Mouse (Mus musculus): ENCODE results near the gene Il4i1. TPM values are rescaled to one million over a fixed set of nuclear protein-coding genes. Genes with fewer than 3 reads are reported as not detected.

The Il4i1 gene
- polyA plus RNA-seq, 1 experiment from 2014 or later, result 0.97 TPM

DNA sequence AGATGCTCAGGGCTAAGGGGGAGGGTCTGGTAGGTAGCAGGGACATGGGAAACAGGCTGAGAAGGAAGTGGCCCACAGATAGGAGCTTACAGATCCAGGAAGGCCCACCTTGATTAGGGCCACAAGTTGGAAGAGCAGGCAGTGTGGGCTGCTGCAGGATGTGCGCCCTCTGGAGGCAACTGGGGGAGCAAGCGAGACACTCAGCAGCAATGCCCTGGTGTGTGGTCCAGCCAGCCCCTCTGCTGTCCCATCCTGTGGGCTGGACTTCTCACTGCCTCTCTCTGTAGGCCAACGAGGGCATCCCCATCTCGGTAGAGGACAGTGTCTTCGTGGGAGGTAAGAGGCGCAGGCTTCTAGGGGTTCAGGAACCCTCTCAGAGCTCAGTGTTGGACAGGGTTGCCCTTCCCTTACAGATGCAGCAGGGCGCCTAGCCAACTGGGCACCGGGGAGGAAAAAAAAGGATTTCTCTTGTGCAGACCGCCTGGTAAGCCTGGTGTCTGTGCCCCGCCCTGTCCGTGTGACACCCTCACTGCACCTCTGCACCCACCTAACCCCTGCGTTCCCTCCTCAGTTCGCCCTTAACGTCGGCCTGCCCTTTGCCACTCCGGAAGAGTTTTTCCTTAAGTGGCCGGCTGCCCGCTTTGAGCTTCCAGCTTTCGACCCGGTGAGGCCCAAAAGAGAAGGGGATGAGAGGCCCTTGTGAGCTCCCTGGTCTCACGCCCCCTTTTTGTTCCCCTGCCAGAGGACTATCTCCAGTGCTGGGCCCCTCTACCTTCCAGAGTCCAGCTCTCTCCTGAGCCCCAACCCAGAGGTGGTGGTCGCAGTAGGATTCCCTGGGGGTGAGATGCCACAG lies 44.6 kb downstream of the Il4i1 start:
- no peak overlapping the region for H3K4me3 ChIP-seq (replicated peaks; ENCODE audit: low read depth, low read length)
- H3K27me3 ChIP-seq (ENCODE audit: control insufficient read depth, insufficient read depth, low read length), result no peaks in the 10 kb centered on the region
- H3K9ac ChIP-seq (replicated peaks; ENCODE audit: low read length), result no peak overlapping the region
- ATAC-seq (ENCODE audit: low FRiP score, low TSS enrichment) (peak; percentile 25; the same call in 1 of the 2 replicates), DNase-seq (peak; percentile 84)
- no peaks in the 10 kb centered on the region for H3K9me3 ChIP-seq (ENCODE audit: control insufficient read depth, low read length)
- 59% methylated on average over 22 of the region's 22 CpGs for WGBS
- peaks cover 14% of the 10 kb centered on the region for H3K4me1 ChIP-seq (ENCODE audit: control insufficient read depth, insufficient read depth, low read length)
- peaks cover 49% of the 10 kb centered on the region for H3K36me3 ChIP-seq (ENCODE audit: control insufficient read depth, insufficient read depth, low read length)
- peak overlapping the region; percentile 17; the same call in 1 of the 2 replicates for H3K4me2 ChIP-seq (ENCODE audit: low read length)
- 0 out of 2 replicates have a peak overlapping the region, but pooled peaks have one; percentile 41 for H3K27ac ChIP-seq (replicated peaks; ENCODE audit: low read depth, low read length)

DNA sequence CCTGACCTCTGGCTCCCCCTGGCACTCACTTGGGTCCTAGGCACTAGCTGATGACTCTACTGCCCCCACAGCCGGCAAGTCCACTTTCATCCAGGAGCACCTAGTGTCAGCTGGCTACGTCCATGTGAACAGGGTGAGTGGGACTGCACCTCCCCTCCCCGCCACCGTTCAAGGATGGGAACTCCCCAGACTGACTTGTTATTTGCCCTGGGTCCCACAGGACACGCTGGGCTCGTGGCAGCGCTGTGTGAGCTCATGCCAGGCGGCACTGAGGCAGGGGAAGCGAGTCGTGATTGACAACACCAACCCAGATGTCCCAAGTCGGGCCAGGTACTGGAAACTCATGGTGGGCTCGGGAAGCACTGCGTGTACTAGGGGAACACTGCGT lies 45.2 kb downstream of the Il4i1 start:
- Histone ChIP-seq H3K4me1 (ENCODE audit: control insufficient read depth, insufficient read depth, low read length) (peaks cover 17% of the 10 kb centered on the region), H3K36me3 (ENCODE audit: control insufficient read depth, insufficient read depth, low read length) (peaks cover 52% of the 10 kb centered on the region), H3K4me2 (ENCODE audit: low read length) (no peak overlapping the region), H3K9me3 (ENCODE audit: control insufficient read depth, low read length) (no peaks in the 10 kb centered on the region), H3K27ac (replicated peaks; ENCODE audit: low read depth, low read length) (no peak overlapping the region), H3K4me3 (replicated peaks; ENCODE audit: low read depth, low read length) (no peak overlapping the region), H3K9ac (replicated peaks; ENCODE audit: low read length) (no peak overlapping the region), H3K27me3 (ENCODE audit: control insufficient read depth, insufficient read depth, low read length) (no peaks in the 10 kb centered on the region)
- DNase-seq, result no peak
- 77% methylated on average over 14 of the region's 14 CpGs for WGBS
- no peak for ATAC-seq (ENCODE audit: low FRiP score, low TSS enrichment)

DNA sequence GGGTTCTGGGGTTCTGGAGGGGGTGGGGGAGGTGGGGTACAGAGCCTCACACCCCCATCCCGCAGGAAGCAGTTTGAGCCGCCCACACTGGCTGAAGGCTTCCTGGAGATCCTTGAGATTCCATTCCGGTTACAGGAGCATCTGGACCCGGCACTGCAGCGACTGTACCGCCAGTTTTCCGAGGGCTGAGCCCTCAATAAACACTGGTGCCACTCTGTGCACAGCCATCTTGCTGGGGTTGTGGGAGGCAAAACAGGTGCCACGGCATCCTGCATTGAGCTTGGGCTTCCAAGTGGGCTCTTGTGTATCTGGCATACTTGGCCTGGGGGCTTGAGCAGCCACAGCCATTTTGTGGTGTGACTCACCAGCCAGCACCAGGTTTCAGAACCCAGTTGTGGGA lies 46.2 kb downstream of the Il4i1 start:
- H3K27ac ChIP-seq (replicated peaks; ENCODE audit: low read depth, low read length), result no peak overlapping the region
- no peak overlapping the region for H3K4me2 ChIP-seq (ENCODE audit: low read length)
- no peak overlapping the region for H3K9ac ChIP-seq (replicated peaks; ENCODE audit: low read length)
- DNase-seq (no peak), ATAC-seq (ENCODE audit: low FRiP score, low TSS enrichment) (no peak)
- H3K9me3 ChIP-seq (ENCODE audit: control insufficient read depth, low read length), result no peaks in the 10 kb centered on the region
- H3K27me3 ChIP-seq (ENCODE audit: control insufficient read depth, insufficient read depth, low read length), result no peaks in the 10 kb centered on the region
- H3K36me3 ChIP-seq (ENCODE audit: control insufficient read depth, insufficient read depth, low read length), result peaks cover 58% of the 10 kb centered on the region
- no peak overlapping the region for H3K4me3 ChIP-seq (replicated peaks; ENCODE audit: low read depth, low read length)
- WGBS, result 85% methylated on average over 8 of the region's 8 CpGs
- H3K4me1 ChIP-seq (ENCODE audit: control insufficient read depth, insufficient read depth, low read length), result peaks cover 22% of the 10 kb centered on the region

DNA sequence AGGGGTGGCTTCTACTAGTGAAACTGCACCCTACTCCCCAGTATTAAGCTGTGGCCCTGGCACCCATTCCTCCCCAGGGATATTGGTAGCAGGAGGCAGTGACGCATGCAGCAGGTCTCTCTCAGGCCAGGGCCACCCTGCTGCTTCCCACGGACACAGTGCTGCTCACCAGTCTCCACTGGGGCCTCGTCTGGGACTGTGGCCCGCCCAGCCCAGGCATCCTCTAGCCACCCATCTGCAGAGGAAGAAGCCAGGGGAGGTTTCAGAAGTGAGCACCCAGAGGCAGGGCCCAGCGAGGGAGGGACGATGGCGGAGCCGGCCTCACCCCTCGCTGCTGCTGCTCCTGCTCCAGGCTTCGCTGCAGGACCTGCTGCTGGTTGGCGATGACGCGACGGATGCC lies 47.0 kb downstream of the Il4i1 start:
- WGBS, result 91% methylated on average over 14 of the region's 14 CpGs

GRCm38 (mm10) chr7:44863982-44864494 lies 47.9 kb downstream of the Il4i1 start:
- peaks cover 24% of the 10 kb centered on the region for H3K4me1 ChIP-seq (ENCODE audit: control insufficient read depth, insufficient read depth, low read length)
- H3K4me3 ChIP-seq (replicated peaks; ENCODE audit: low read depth, low read length), result no peak overlapping the region
- H3K4me2 ChIP-seq (ENCODE audit: low read length), result no peak overlapping the region
- H3K27ac ChIP-seq (replicated peaks; ENCODE audit: low read depth, low read length), result no peak overlapping the region
- no peaks in the 10 kb centered on the region for H3K27me3 ChIP-seq (ENCODE audit: control insufficient read depth, insufficient read depth, low read length)
- peaks cover 58% of the 10 kb centered on the region for H3K36me3 ChIP-seq (ENCODE audit: control insufficient read depth, insufficient read depth, low read length)
- WGBS, result 85% methylated on average over 11 of the region's 11 CpGs
- ATAC-seq (ENCODE audit: low FRiP score, low TSS enrichment) (no peak), DNase-seq (no peak)
- no peaks in the 10 kb centered on the region for H3K9me3 ChIP-seq (ENCODE audit: control insufficient read depth, low read length)
- no peak overlapping the region for H3K9ac ChIP-seq (replicated peaks; ENCODE audit: low read length)

More for the DNA sequence above, 47.0 kb downstream of the Il4i1 start:
- H3K9me3 ChIP-seq (ENCODE audit: control insufficient read depth, low read length), result no peaks in the 10 kb centered on the region
- no peaks in the 10 kb centered on the region for H3K27me3 ChIP-seq (ENCODE audit: control insufficient read depth, insufficient read depth, low read length)
- no peak for ATAC-seq (ENCODE audit: low FRiP score, low TSS enrichment)
- no peak overlapping the region for H3K4me3 ChIP-seq (replicated peaks; ENCODE audit: low read depth, low read length)
- H3K4me2 ChIP-seq (ENCODE audit: low read length), result no peak overlapping the region
- no peak overlapping the region for H3K27ac ChIP-seq (replicated peaks; ENCODE audit: low read depth, low read length)
- peaks cover 24% of the 10 kb centered on the region for H3K4me1 ChIP-seq (ENCODE audit: control insufficient read depth, insufficient read depth, low read length)
- H3K36me3 ChIP-seq (ENCODE audit: control insufficient read depth, insufficient read depth, low read length), result peaks cover 58% of the 10 kb centered on the region
- H3K9ac ChIP-seq (replicated peaks; ENCODE audit: low read length), result no peak overlapping the region
- DNase-seq, result no peak

DNA sequence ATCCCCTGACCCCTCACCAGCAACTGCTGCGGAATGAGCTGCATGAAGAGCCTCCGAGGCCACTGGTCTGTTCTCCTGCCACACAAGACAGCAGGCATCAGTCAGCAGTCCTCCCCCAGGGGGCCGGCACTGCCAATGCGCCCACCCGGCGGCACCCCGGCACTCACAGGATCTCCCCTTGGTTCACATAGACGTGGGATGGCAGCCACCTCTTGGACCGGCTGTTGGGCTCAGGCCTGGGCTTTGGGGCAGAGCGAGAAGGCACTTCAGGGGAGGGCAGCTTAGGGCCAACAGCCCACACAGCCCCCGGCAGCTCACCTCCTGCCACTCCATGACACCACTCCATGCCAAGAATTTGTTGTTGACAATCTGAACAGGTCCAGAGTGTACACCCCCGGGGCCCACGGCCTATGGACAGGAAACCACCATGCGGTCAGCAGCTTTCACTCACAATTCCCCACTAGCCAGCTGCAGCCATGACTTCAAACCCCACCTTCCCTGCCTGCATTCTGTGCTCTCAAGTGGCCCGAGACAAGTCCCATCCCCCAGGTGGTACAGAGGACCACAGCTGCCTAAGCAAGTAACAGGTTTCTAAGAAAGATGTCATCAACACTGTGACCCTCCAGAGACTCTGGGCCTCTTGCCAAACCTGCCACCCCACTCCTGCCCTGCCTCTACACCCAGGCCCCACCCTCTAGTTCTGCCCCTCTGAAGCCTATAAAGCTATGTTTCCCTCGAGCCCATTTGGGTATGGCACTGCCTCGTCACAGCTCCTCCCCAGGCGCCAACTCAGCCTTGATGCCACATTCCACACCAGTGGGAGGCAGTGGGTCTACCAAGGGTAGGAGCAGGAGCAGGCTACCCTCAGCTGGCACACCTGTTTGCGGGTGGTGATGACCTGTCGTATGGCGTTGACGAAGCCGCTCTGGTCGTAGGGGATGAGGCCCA lies 48.7 kb downstream of the Il4i1 start:
- no peaks in the 10 kb centered on the region for H3K27me3 ChIP-seq (ENCODE audit: control insufficient read depth, insufficient read depth, low read length)
- H3K36me3 ChIP-seq (ENCODE audit: control insufficient read depth, insufficient read depth, low read length), result peaks cover 55% of the 10 kb centered on the region
- no peak overlapping the region for H3K4me3 ChIP-seq (replicated peaks; ENCODE audit: low read depth, low read length)
- H3K27ac ChIP-seq (replicated peaks; ENCODE audit: low read depth, low read length), result no peak overlapping the region
- no peak for ATAC-seq (ENCODE audit: low FRiP score, low TSS enrichment)
- 85% methylated on average over 24 of the region's 24 CpGs for WGBS
- H3K4me1 ChIP-seq (ENCODE audit: control insufficient read depth, insufficient read depth, low read length), result peaks cover 24% of the 10 kb centered on the region
- DNase-seq, result no peak
- H3K9me3 ChIP-seq (ENCODE audit: control insufficient read depth, low read length), result no peaks in the 10 kb centered on the region
- no peak overlapping the region for H3K9ac ChIP-seq (replicated peaks; ENCODE audit: low read length)
- no peak overlapping the region for H3K4me2 ChIP-seq (ENCODE audit: low read length)

DNA sequence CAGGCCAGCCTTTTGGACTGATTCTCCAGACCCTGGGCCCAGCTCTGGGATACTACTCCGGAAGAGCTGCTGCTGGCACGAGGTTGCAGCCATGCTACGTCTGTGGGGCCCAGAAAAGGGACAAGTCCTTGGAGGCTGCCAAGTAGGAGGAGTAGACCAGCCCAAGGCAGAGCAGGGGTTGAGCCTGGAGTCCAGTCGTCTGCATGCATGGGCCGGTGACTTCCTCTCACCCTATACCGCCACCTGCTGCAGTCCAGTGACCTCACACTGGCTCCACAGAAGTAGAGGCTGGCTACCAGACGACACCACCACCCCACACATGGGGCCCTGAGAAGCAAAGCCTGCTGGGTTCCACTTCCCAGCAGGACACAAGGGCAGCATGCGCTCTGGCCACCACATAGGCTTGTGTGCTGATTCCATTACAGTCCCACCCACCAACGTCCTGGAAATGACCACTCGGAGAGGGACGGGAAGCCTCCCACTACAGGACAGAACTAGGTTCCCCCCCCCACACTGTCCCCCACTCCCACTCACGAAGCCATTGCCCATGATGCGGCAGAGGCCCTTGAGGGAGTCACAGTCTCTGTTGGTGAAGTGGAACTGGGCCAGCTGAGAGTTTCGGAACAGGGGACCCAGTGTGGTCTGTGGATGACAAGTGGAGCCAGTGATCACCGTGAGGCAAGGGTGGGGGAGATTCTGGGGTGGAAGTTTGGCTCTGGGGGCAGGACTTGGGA lies 50.3 kb downstream of the Il4i1 start:
- H3K9ac ChIP-seq (replicated peaks; ENCODE audit: low read length), result 0 out of 2 replicates have a peak overlapping the region, but pooled peaks have one; percentile 20
- H3K36me3 ChIP-seq (ENCODE audit: control insufficient read depth, insufficient read depth, low read length), result peaks cover 53% of the 10 kb centered on the region
- DNase-seq (peak; percentile 42), ATAC-seq (ENCODE audit: low FRiP score, low TSS enrichment) (no peak)
- H3K27ac ChIP-seq (replicated peaks; ENCODE audit: low read depth, low read length), result 0 out of 2 replicates have a peak overlapping the region, but pooled peaks have one; percentile 26
- no peaks in the 10 kb centered on the region for H3K27me3 ChIP-seq (ENCODE audit: control insufficient read depth, insufficient read depth, low read length)
- H3K4me3 ChIP-seq (replicated peaks; ENCODE audit: low read depth, low read length), result peak overlapping the region; percentile 99; the same call in 1 of the 2 replicates
- peak overlapping the region; percentile 95 for H3K4me2 ChIP-seq (ENCODE audit: low read length)
- peaks cover 28% of the 10 kb centered on the region for H3K4me1 ChIP-seq (ENCODE audit: control insufficient read depth, insufficient read depth, low read length)
- 57% methylated on average over 15 of the region's 15 CpGs for WGBS
- no peaks in the 10 kb centered on the region for H3K9me3 ChIP-seq (ENCODE audit: control insufficient read depth, low read length)
